Mouse (Mus musculus) midbrain, embryonic 14.5 days (tissue): Measurements from ENCODE around the gene Slc35b2. TPM values are rescaled to one million over a fixed set of nuclear protein-coding genes. Genes with fewer than 3 reads are reported as not detected.

Source experiments
- ATAC-seq: fragments of 200-750 bp; cut with Nextera tagmentation; 2 replicates; pipeline ENCODE4 v1.8.0; 2017; ENCODE audit warnings: moderate number of reproducible peaks, moderate library complexity; ENCODE audit not compliant: low FRiP score, low TSS enrichment
- DNase-seq: peaks from one replicate; pipeline ENCODE4 v3.0.0-alpha.2; 2015
- H3K27ac ChIP-seq: fragments of 300-500 bp; sonication (generic); replicated peaks from 2 replicates; pipeline ENCODE4 v1.5.1; 2014; ENCODE audit warnings: mild to moderate bottlenecking, low read depth, low read length, moderate library complexity
- H3K27me3 ChIP-seq: fragments of 300-500 bp; sonication (generic); 2 replicates; pipeline ENCODE4 v1.6.1; 2014; ENCODE audit warnings: low read length, control low read depth, mixed read lengths; ENCODE audit not compliant: control insufficient read depth, insufficient read depth
- H3K36me3 ChIP-seq: fragments of 300-500 bp; sonication (generic); 2 replicates; pipeline ENCODE4 v1.6.1; 2014; ENCODE audit warnings: low read length, control low read depth; ENCODE audit not compliant: control insufficient read depth, insufficient read depth
- H3K4me1 ChIP-seq: fragments of 300-500 bp; sonication (generic); 2 replicates; pipeline ENCODE4 v1.6.1; 2014; ENCODE audit warnings: mild to moderate bottlenecking, antibody characterized with exemption, low read length, control low read depth; ENCODE audit not compliant: control insufficient read depth, insufficient read depth
- H3K4me2 ChIP-seq: fragments of 300-500 bp; sonication (generic); 2 replicates; pipeline ENCODE4 v1.6.1; 2014; ENCODE audit warnings: mild to moderate bottlenecking, low read length, moderate library complexity
- H3K4me3 ChIP-seq: fragments of 300-500 bp; sonication (generic); replicated peaks from 2 replicates; pipeline ENCODE4 v1.5.1; 2014; ENCODE audit warnings: low read depth, low read length
- H3K9ac ChIP-seq: fragments of 300-500 bp; sonication (generic); replicated peaks from 2 replicates; pipeline ENCODE4 v1.6.1; 2014; ENCODE audit warnings: mild to moderate bottlenecking, low read length, moderate library complexity
- H3K9me3 ChIP-seq: fragments of 300-500 bp; sonication (generic); 2 replicates; pipeline ENCODE4 v1.6.1; 2016; ENCODE audit warnings: low read length, control low read depth, mixed read lengths; ENCODE audit not compliant: control insufficient read depth
- WGBS: fragments of 180-500 bp; shearing (Covaris S2); extraction: QIAGEN DNeasy Blood & Tissue Kit; methylation state at CpG from one replicate; pipeline ENCODE4 v1.1.7; 2014; 5-methylcytosine and 5-hydroxymethylcytosine counted together
- polyA plus RNA-seq: library from polyadenylated mRNA; unstranded; fragments of >200 nt; fragmentation: Nextera tagmentation; extraction: Ambion mirVana; gene quantifications from 2 replicates; pipeline ENCODE4 v1.2.1, GENCODE M21; 2014

Slc35b2 gene
- polyA plus RNA-seq, 1 experiment from 2014 or later, result 77.1 TPM

DNA sequence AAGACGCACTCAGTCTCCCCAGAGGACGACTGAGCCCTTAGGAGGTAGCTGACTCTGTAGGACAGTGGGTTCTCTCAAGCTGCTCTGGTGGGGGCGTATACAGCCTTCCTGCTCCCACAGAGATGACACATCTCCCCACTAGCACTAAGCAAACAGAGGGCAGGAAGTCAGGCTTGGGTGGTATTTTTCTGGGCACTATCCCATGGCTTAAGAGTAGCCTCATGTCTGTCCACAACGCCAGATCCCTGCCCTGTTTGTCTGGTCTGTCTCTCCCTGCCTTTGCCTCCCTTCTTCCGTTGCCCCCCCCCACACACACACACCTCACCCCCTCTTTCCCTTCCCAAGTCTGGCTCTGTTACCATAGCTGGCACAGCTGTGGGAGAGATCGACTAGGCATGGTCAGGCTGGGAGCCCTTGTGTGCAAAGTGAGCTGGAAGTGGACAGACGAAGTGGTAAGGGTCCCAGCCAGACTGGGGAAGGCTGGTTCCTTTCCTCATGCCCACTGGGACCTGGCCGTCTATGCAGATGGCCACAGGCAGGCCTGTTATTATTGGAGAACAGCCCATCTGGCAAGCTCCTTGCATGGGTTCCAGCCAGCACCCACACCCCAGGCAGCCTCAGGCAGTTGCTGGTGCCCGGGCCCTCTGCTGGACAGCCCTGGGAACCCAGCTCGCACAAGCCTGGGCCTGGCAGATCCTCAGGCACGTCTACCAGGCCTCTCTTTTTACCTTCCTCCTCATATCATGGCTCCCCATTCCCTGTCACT is 33.1 kb downstream of the Slc35b2 start:
- Histone ChIP-seq H3K27ac (peak overlapping the region; percentile 61), H3K36me3 (no peaks in the 10 kb centered on the region), H3K4me2 (no peak overlapping the region), H3K9me3 (no peaks in the 10 kb centered on the region), H3K9ac (no peak overlapping the region; the same call in 1 of the 2 replicates), H3K4me3 (no peak overlapping the region), H3K27me3 (peaks cover 28% of the 10 kb centered on the region), H3K4me1 (peaks cover 23% of the 10 kb centered on the region)
- peak; percentile 22; the same call in 1 of the 2 replicates for ATAC-seq
- DNase-seq, result peak; percentile 66
- 25% methylated on average over 11 of the region's 11 CpGs for WGBS

DNA sequence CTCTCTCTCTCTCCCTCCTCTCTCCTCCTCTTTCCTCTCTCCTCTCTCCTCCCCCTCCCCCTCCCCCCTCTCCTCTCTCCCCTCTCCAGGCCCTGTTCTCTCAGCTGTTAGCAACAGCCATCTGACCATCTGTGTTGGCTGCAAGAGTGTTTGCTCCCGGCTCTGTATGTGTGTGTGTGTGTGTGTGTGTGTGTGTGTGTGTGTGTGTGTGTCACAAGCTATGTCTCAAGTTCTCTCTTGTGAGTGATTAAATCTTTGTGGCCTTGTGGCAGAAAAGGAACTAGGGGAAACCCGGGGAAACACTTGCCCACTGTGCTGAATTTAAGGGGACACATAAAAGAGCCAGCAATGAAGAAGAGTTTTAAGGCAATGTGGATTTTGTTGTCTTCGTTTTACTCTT is 34.1 kb downstream of the Slc35b2 start:
- Histone ChIP-seq H3K36me3 (no peaks in the 10 kb centered on the region), H3K27me3 (peaks cover 33% of the 10 kb centered on the region), H3K9me3 (no peaks in the 10 kb centered on the region), H3K9ac (no peak overlapping the region), H3K4me3 (no peak overlapping the region), H3K4me2 (no peak overlapping the region), H3K4me1 (peaks cover 23% of the 10 kb centered on the region), H3K27ac (no peak overlapping the region)
- DNase-seq (no peak), ATAC-seq (no peak)
- WGBS, result 42% methylated on average over 3 of the region's 3 CpGs

DNA sequence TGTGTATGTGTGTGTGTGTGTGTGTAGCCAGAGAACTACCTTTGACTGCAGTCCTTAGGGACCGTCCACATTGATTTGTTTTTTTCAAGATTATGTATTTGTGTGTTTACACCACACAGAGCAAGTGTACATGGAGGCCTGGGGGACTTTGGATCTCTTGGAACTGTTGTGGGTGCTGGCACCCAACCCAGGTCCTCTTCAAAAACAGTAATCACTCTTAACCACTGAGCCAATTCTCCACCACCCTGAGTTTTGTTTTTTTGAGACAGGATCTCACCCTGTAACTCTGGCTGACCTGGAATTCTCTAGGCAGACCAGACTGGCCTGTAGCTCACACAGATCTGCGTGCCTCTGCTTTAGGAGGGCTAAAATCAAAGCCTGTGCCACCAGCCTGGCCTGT is 34.7 kb downstream of the Slc35b2 start:
- 90% methylated on average over 2 of the region's 2 CpGs for WGBS
- peaks cover 23% of the 10 kb centered on the region for H3K4me1 ChIP-seq

DNA sequence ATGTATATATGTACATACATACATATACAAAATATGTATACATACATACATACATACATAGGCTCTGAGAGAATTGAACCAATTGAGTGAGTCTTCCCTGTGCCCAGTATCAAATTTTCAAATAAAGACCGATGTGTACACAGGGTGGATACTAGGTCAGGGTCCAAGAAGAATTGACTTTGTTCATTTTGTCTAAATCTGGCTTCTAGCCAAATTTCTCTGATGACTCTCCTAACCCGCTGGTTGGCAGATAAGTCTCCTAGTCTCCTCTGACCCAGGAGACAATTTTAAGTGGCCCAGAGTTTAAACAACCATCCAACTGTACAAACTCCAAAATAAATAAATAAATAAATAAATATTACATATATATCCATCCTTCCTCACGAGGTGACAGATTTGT is 35.2 kb downstream of the Slc35b2 start:
- H3K4me3 ChIP-seq, result no peak overlapping the region
- ATAC-seq, result no peak
- no peak overlapping the region for H3K27ac ChIP-seq
- H3K4me2 ChIP-seq, result no peak overlapping the region; the same call in 1 of the 2 replicates
- H3K36me3 ChIP-seq, result no peaks in the 10 kb centered on the region
- DNase-seq, result no peak
- no peaks in the 10 kb centered on the region for H3K9me3 ChIP-seq
- 41% methylated on average over 3 of the region's 3 CpGs for WGBS
- peaks cover 23% of the 10 kb centered on the region for H3K4me1 ChIP-seq
- peaks cover 32% of the 10 kb centered on the region for H3K27me3 ChIP-seq
- no peak overlapping the region for H3K9ac ChIP-seq

More for the DNA sequence above, 34.7 kb downstream of the Slc35b2 start:
- Histone ChIP-seq H3K9ac (no peak overlapping the region), H3K36me3 (no peaks in the 10 kb centered on the region), H3K27ac (no peak overlapping the region), H3K4me3 (no peak overlapping the region), H3K27me3 (peaks cover 33% of the 10 kb centered on the region), H3K9me3 (no peaks in the 10 kb centered on the region), H3K4me2 (no peak overlapping the region)
- DNase-seq, result no peak
- ATAC-seq, result no peak

DNA sequence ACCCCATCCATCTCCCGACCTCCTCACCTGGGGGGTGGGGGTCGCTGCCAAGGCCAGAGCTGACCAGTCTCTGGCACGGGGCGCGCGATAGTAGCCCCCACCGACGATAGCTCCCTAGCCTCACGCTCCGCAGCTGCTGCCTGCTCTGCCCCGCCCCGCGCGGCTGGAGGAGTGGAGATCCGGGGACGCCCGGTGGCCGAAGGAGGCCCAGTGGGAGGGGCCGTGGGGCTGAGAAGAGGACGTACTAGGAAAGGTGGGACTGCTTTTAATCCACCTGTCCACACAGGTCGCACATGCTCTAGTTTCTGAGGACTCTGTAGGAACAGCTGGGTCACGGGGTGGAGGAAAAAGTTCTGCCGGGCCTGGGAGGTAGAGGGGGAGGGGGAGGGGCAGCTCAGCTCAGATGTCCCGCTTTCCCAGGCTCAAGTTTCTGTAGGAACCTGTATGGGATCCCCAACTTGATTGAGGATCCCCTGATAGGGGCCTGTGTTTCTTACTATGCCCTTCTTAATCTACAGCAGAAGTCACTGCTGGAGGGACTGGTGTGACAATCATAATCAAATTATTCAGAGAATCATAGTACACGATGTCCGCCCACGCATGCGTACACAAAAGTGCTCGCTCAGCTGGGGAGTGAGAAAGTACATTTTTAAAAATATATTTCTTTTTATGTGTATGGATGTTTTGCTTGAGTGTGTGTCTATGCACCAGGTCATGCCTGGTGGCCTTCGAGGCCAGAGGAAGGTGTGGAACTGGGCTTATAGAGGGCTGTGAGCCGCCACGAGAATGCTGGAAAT is 36.0 kb downstream of the Slc35b2 start, which contains the start of gene Slc29a1:
TSS of gene Slc29a1 (minus strand) at position 161 of the 797 bp plus-strand sequence.
- Histone ChIP-seq H3K4me2 (peak within 1 kb of the TSS; percentile 51), H3K4me1 (peaks cover 22% of the 10 kb centered on the region), H3K4me3 (peak within 1 kb of the TSS; percentile 17; the same call in 1 of the 2 replicates), H3K27ac (no peak within 1 kb of the TSS), H3K27me3 (peaks cover 25% of the 10 kb centered on the region), H3K9me3 (no peaks in the 10 kb centered on the region), H3K9ac (no peak within 1 kb of the TSS; the same call in 1 of the 2 replicates), H3K36me3 (no peaks in the 10 kb centered on the region)
- peak; percentile 25; the same call in 1 of the 2 replicates for ATAC-seq
- peak; percentile 58 for DNase-seq
- 15% methylated on average over 32 of the region's 32 CpGs for WGBS

DNA sequence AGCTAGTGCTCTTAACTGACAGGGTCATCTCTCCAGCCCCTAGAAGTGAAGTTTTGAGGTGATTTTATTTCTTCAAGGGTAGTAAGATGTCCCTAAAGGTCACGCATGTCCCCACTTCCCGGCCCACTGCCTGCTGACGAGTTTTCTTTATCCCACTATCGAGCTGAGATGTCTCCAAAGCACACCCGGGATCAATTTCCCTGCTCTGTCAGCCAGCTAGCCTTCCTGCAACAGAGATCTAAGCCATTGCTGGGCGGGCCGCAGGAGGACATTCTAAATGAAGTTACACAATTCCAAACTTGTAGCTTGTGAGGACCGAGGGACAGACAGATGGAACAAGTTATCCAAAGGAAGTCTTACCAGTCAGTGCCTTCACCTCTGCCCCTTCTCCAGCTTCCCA is 36.6 kb downstream of the Slc35b2 start:
- peaks cover 16% of the 10 kb centered on the region for H3K4me1 ChIP-seq
- H3K27ac ChIP-seq, result no peak overlapping the region
- 52% methylated on average over 8 of the region's 8 CpGs for WGBS
- H3K36me3 ChIP-seq, result no peaks in the 10 kb centered on the region
- DNase-seq, result no peak
- peaks cover 23% of the 10 kb centered on the region for H3K27me3 ChIP-seq
- H3K9me3 ChIP-seq, result no peaks in the 10 kb centered on the region
- no peak for ATAC-seq
- H3K4me3 ChIP-seq, result no peak overlapping the region
- no peak overlapping the region for H3K4me2 ChIP-seq
- H3K9ac ChIP-seq, result no peak overlapping the region

DNA sequence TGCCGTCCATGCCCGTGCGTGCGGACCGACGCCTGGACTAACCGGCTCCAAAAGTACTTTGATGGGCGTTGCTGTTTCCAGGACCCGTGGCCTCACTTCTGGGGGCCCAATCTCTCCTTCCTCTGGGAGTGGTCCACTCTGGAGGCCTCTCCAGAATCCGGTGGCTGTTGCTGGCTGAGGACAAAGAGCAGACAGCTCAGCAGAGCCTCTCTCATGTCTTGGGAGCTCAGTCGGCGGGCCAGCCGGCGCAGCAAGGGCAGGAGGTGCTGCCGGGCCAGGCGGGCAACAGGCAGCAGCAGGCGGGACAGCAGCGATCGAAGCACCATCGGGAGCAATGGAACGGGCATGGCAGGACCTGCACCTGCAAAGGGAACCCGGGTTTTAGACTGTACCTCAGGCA is 37.7 kb downstream of the Slc35b2 start:
- H3K9me3 ChIP-seq, result no peaks in the 10 kb centered on the region
- no peak overlapping the region for H3K9ac ChIP-seq
- H3K4me1 ChIP-seq, result peaks cover 7% of the 10 kb centered on the region
- no peak overlapping the region for H3K4me3 ChIP-seq
- DNase-seq (no peak), ATAC-seq (no peak)
- H3K36me3 ChIP-seq, result no peaks in the 10 kb centered on the region
- 9% methylated on average over 22 of the region's 22 CpGs for WGBS
- H3K4me2 ChIP-seq, result no peak overlapping the region
- no peak overlapping the region for H3K27ac ChIP-seq
- H3K27me3 ChIP-seq, result peaks cover 23% of the 10 kb centered on the region

DNA sequence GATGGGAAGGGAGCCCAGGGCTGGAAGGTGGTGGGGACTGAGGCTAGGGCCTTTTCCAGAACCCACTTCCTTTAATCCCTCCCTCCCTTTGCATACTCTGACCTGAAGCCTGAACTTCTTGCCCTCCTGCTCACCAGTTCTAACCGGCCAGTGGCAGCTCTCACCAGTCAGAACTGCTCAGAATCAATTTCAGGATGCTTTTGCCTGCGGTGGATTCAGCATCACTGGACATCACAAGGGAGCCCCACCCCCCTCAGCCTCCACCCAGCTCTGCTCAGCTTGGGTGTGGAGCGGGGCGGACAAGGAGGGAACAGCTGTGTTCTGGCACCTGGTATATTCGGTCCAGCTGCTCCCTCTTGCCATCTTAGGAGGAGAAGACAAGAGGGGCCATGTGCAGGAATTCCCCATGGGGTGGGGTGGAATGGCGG is 38.2 kb downstream of the Slc35b2 start, which contains the start of gene Mymx:
TSS of gene Mymx (minus strand) at position 226 of the 428 bp plus-strand sequence.
- ATAC-seq, result no peak
- Histone ChIP-seq H3K36me3 (no peaks in the 10 kb centered on the region), H3K27ac (no peak within 1 kb of the TSS), H3K4me1 (peaks cover 6% of the 10 kb centered on the region), H3K9ac (no peak within 1 kb of the TSS), H3K27me3 (peaks cover 23% of the 10 kb centered on the region), H3K4me2 (no peak within 1 kb of the TSS), H3K9me3 (no peaks in the 10 kb centered on the region), H3K4me3 (no peak within 1 kb of the TSS)
- WGBS, result 38% methylated on average over 6 of the region's 6 CpGs
- DNase-seq, result no peak
